24 mouse cellular contexts compared by ENCODE assay signal in the genomic region with DNA sequence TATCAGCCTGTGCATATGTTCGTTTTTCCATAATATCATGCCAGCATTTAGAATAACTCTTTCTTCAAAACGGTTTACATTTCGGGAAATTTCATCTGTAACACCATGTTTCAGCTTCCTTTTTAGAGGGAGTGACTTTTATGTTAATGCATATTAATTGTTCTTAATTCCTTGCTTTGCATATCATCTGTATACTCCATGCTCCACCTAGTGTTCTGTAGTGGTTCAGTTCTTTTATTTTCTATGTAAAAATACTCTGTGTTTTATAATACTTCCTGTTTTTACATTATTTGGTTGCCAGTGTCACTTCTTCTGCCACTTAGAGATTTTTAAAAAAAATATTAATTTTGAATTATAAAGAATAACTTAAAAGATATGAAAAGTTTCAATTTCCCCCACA.
A peak's percentile ranks its signal among the peaks of the same experiment; 100 is the strongest.
DNase-seq lines count a peak whose midpoint lies in the region; ATAC-seq and TF ChIP-seq lines count a peak whose summit lies in the region.
"Had no signal": no experiment of that assay in that cellular context is flagged by ENCODE, and none has a peak within 500 bp of the region (broad histone marks: within the 10 kb centered on the region; RNA-seq: fewer than 3 reads in every experiment).

No protein-coding gene starts in this region.

- no peak overlapping the region for H3K4me2 ChIP-seq in kidney, embryonic 14.5 days (replicated peaks; ENCODE audit: low read depth, low read length)
- H3K4me2 ChIP-seq in midbrain, embryonic 14.5 days (ENCODE audit: low read length), result no peak overlapping the region
- H3K4me2 ChIP-seq in midbrain, embryonic 16.5 days (ENCODE audit: low read length), result no peak overlapping the region
- H3K4me2 ChIP-seq: embryonic facial prominence, embryonic 12.5 days; liver, embryonic 11.5 days; midbrain, embryonic 15.5 days had no signal

- H3K27ac ChIP-seq in gastrocnemius, adult 2 months, result no peak overlapping the region
- H3K27ac ChIP-seq in kidney, embryonic 14.5 days (ENCODE audit: low read depth, low read length), result no peak overlapping the region
- no peak overlapping the region for H3K27ac ChIP-seq in midbrain, embryonic 14.5 days (replicated peaks; ENCODE audit: low read depth, low read length)
- no peak overlapping the region for H3K27ac ChIP-seq in midbrain, embryonic 16.5 days (ENCODE audit: low read length)
- H3K27ac ChIP-seq: embryonic facial prominence, embryonic 12.5 days; limb, embryonic 10.5 days; midbrain, embryonic 15.5 days had no signal

- no peaks in the 10 kb centered on the region for H3K36me3 ChIP-seq in kidney, embryonic 14.5 days (ENCODE audit: control insufficient read depth, insufficient read depth, low read length)
- no peaks in the 10 kb centered on the region for H3K36me3 ChIP-seq in midbrain, embryonic 14.5 days (ENCODE audit: control insufficient read depth, insufficient read depth, low read length)
- H3K36me3 ChIP-seq in midbrain, embryonic 16.5 days (ENCODE audit: control insufficient read depth, insufficient read depth, low read length), result no peaks in the 10 kb centered on the region
- H3K36me3 ChIP-seq: embryonic facial prominence, embryonic 12.5 days; G1E; limb, embryonic 10.5 days; midbrain, embryonic 15.5 days had no signal

- no peak overlapping the region for H3K9ac ChIP-seq in kidney, embryonic 14.5 days (ENCODE audit: low read depth, low read length)
- H3K9ac ChIP-seq in midbrain, embryonic 14.5 days (replicated peaks; ENCODE audit: low read length), result no peak overlapping the region
- no peak overlapping the region for H3K9ac ChIP-seq in midbrain, embryonic 16.5 days (ENCODE audit: low read depth, low read length)
- H3K9ac ChIP-seq: embryonic facial prominence, embryonic 12.5 days; liver, postnatal 0 days; midbrain, embryonic 15.5 days had no signal

- H3K4me1 ChIP-seq in kidney, embryonic 14.5 days (ENCODE audit: control insufficient read depth, insufficient read depth, low read length), result no peaks in the 10 kb centered on the region
- H3K4me1 ChIP-seq in midbrain, embryonic 14.5 days (ENCODE audit: control insufficient read depth, insufficient read depth, low read length), result no peaks in the 10 kb centered on the region
- no peaks in the 10 kb centered on the region for H3K4me1 ChIP-seq in midbrain, embryonic 16.5 days (ENCODE audit: control insufficient read depth, insufficient read depth, low read length)
- H3K4me1 ChIP-seq: embryonic facial prominence, embryonic 12.5 days; limb, embryonic 10.5 days; midbrain, embryonic 15.5 days had no signal

- H3K4me3 ChIP-seq in gastrocnemius, adult 2 months, result no peak overlapping the region
- no peak overlapping the region for H3K4me3 ChIP-seq in kidney, embryonic 14.5 days (ENCODE audit: low read length)
- H3K4me3 ChIP-seq in midbrain, embryonic 14.5 days (replicated peaks; ENCODE audit: low read depth, low read length), result no peak overlapping the region
- H3K4me3 ChIP-seq in midbrain, embryonic 16.5 days (ENCODE audit: low read depth, low read length), result no peak overlapping the region
- H3K4me3 ChIP-seq: embryonic facial prominence, embryonic 12.5 days; limb, embryonic 10.5 days; midbrain, embryonic 15.5 days had no signal

- WGBS in kidney, embryonic 14.5 days, result 83% methylated on average over 3 of the region's 3 CpGs
- WGBS in midbrain, embryonic 14.5 days, result 89% methylated on average over 3 of the region's 3 CpGs
- 85% methylated on average over 3 of the region's 3 CpGs for WGBS in midbrain, embryonic 16.5 days

- no peaks in the 10 kb centered on the region for H3K9me3 ChIP-seq in kidney, embryonic 14.5 days (ENCODE audit: control insufficient read depth, low read length)
- no peaks in the 10 kb centered on the region for H3K9me3 ChIP-seq in midbrain, embryonic 14.5 days (ENCODE audit: control insufficient read depth, low read length)
- no peaks in the 10 kb centered on the region for H3K9me3 ChIP-seq in midbrain, embryonic 16.5 days (replicated peaks; ENCODE audit: control insufficient read depth, low read length, poor library complexity, severe bottlenecking)
- H3K9me3 ChIP-seq: embryonic facial prominence, embryonic 12.5 days; G1E; limb, embryonic 10.5 days; midbrain, embryonic 15.5 days had no signal

- intact Hi-C loops in gastrocnemius, adult 2 months (cut with DNase I), result no loop called here

- DNase-seq in gastrocnemius, adult 2 months, result no peak
- DNase-seq in gastrocnemius, adult 8-10 months (ENCODE audit: low spot score in 2 of 2), result no peak
- peak; percentile 39 for DNase-seq in kidney, adult 9 months
- DNase-seq in midbrain, embryonic 14.5 days, result peak; percentile 14
- no peak for DNase-seq in cerebellum, adult 8-10 months
- DNase-seq: adrenal gland, adult 2 months; B cell, adult 2 months; cerebellum, adult 11-12 months; cerebellum, postnatal 14 days; gastrocnemius, postnatal 36 days; kidney, adult 11 months; kidney, postnatal 14 days; liver, postnatal 0 days; lung, postnatal 14 days; thymus, postnatal 25 days had no signal

- H3K27me3 ChIP-seq in kidney, embryonic 14.5 days (ENCODE audit: control insufficient read depth, insufficient read depth, low read length), result no peaks in the 10 kb centered on the region
- no peaks in the 10 kb centered on the region for H3K27me3 ChIP-seq in midbrain, embryonic 14.5 days (ENCODE audit: control insufficient read depth, insufficient read depth, low read length)
- no peaks in the 10 kb centered on the region for H3K27me3 ChIP-seq in midbrain, embryonic 16.5 days (ENCODE audit: control insufficient read depth, insufficient read depth, low read depth, low read length)
- H3K27me3 ChIP-seq: CH12.LX; embryonic facial prominence, embryonic 12.5 days; midbrain, embryonic 15.5 days had no signal

- no peak for ATAC-seq in kidney, embryonic 14.5 days (ENCODE audit: low FRiP score, low TSS enrichment)
- ATAC-seq in midbrain, embryonic 14.5 days (ENCODE audit: low FRiP score, low TSS enrichment), result no peak
- no peak for ATAC-seq in midbrain, embryonic 16.5 days
- ATAC-seq: hindbrain, embryonic 16.5 days; liver, postnatal 0 days; midbrain, embryonic 15.5 days had no signal

- peak; percentile 15; the same call in 1 of the 2 replicates for TF ChIP-seq CTCF in gastrocnemius, adult 2 months (IDR thresholded peaks at IDR 0.05)

Comparison
In these comparisons a context has a peak if more than half of its experiments do, and no peak if none do; other contexts are left out.
1. DNase-seq: peak in kidney, adult 9 months (single experiment) and midbrain, embryonic 14.5 days (single experiment); none in gastrocnemius, adult 2 months (single experiment), gastrocnemius, adult 8-10 months (0 of 2) and cerebellum, adult 8-10 months (single experiment).